Mouse (Mus musculus) hindbrain, embryonic 15.5 days (tissue): ENCODE measurements around the gene Gm49405. TPM values are rescaled to one million over a fixed set of nuclear protein-coding genes. Genes with fewer than 3 reads are reported as not detected.

Experiments
- ATAC-seq: fragments of 200-750 bp; cut with Nextera tagmentation; 2 replicates; pipeline ENCODE4 v1.8.0; 2017; ENCODE audit warnings: low read depth, moderate number of reproducible peaks, moderate TSS enrichment; ENCODE audit not compliant: low FRiP score
- H3K27ac ChIP-seq: fragments of 300-500 bp; sonication (generic); replicated peaks from 2 replicates; pipeline ENCODE4 v1.5.1; 2015; ENCODE audit warnings: mild to moderate bottlenecking, inconsistent platforms
- H3K27me3 ChIP-seq: fragments of 300-500 bp; sonication (generic); 2 replicates; pipeline ENCODE4 v1.6.1; 2015; ENCODE audit warnings: control low read depth, inconsistent platforms
- H3K36me3 ChIP-seq: fragments of 300-500 bp; sonication (generic); 2 replicates; pipeline ENCODE4 v1.6.1; 2015; ENCODE audit warnings: control low read depth, inconsistent platforms
- H3K4me1 ChIP-seq: fragments of 300-500 bp; sonication (generic); replicated peaks from 2 replicates; pipeline ENCODE4 v1.6.1; 2015; ENCODE audit warnings: control low read depth, inconsistent platforms
- H3K4me2 ChIP-seq: fragments of 300-500 bp; sonication (generic); 2 replicates; pipeline ENCODE4 v1.6.1; 2015; ENCODE audit warnings: moderate library complexity, mild to moderate bottlenecking, inconsistent platforms
- H3K4me3 ChIP-seq: fragments of 300-500 bp; sonication (generic); 2 replicates; pipeline ENCODE4 v1.5.1; 2015; ENCODE audit warnings: mild to moderate bottlenecking, inconsistent platforms
- H3K9ac ChIP-seq: fragments of 300-500 bp; sonication (generic); 2 replicates; pipeline ENCODE4 v1.6.1; 2015; ENCODE audit warnings: inconsistent platforms
- H3K9me3 ChIP-seq: fragments of 300-500 bp; sonication (generic); 2 replicates; pipeline ENCODE4 v1.6.1; 2016; ENCODE audit warnings: control low read depth, inconsistent platforms
- WGBS: fragments of 180-500 bp; shearing (Covaris S2); methylation state at CpG from one replicate; pipeline ENCODE4 v1.1.7; 2015; 5-methylcytosine and 5-hydroxymethylcytosine counted together
- polyA plus RNA-seq: library from polyadenylated mRNA; unstranded; fragments of >200 nt; fragmentation: Nextera tagmentation; extraction: Ambion mirVana; gene quantifications from 2 replicates; pipeline ENCODE4 v1.2.1, GENCODE M21; 2015

Gm49405 gene
- polyA plus RNA-seq, 1 experiment from 2014 or later, result 5.5 TPM

- no peak within 1 kb of the TSS for H3K4me3 ChIP-seq
- H3K27ac ChIP-seq, result no peak within 1 kb of the TSS
- no peak for ATAC-seq
- 90% methylated on average over 1 of the region's 1 CpGs for WGBS
- H3K4me2 ChIP-seq, result no peak within 1 kb of the TSS
- no peaks in the 10 kb centered on the region for H3K27me3 ChIP-seq
- peaks cover 24% of the 10 kb centered on the region for H3K4me1 ChIP-seq
- H3K9ac ChIP-seq, result no peak within 1 kb of the TSS
- peaks cover 23% of the 10 kb centered on the region for H3K36me3 ChIP-seq
- H3K9me3 ChIP-seq, result no peaks in the 10 kb centered on the region
Observed at GRCm38 (mm10) chr19:4003112-4003511, 2.7 kb downstream of the Gm49405 start, which contains the start of gene Doc2g. TSS of gene Doc2g (plus strand) at chr19:4003313.

DNA sequence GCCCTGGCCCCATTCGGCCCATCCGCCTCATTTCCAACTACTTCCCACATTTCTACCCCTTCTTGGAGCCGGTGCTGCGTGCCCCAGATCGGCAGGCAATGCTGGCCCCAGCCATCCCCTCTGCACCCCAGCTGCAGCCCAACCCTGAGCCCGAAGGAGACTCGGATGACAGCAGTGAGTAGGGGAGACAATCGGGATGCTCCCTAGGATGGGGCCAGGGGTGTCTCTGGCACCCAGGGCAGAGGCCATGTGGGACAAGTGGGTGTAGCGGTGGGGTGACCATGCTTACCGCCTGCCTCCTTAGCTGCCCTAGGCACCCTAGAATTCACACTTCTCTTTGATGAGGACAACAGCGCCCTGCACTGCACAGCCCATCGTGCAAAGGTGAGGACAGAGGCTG is 3.2 kb downstream of the Gm49405 start:
- no peak overlapping the region for H3K4me2 ChIP-seq
- no peaks in the 10 kb centered on the region for H3K27me3 ChIP-seq
- no peaks in the 10 kb centered on the region for H3K9me3 ChIP-seq
- no peak for ATAC-seq
- peaks cover 28% of the 10 kb centered on the region for H3K36me3 ChIP-seq
- no peak overlapping the region for H3K27ac ChIP-seq
- H3K9ac ChIP-seq, result no peak overlapping the region
- 83% methylated on average over 12 of the region's 12 CpGs for WGBS
- peaks cover 24% of the 10 kb centered on the region for H3K4me1 ChIP-seq
- H3K4me3 ChIP-seq, result no peak overlapping the region

DNA sequence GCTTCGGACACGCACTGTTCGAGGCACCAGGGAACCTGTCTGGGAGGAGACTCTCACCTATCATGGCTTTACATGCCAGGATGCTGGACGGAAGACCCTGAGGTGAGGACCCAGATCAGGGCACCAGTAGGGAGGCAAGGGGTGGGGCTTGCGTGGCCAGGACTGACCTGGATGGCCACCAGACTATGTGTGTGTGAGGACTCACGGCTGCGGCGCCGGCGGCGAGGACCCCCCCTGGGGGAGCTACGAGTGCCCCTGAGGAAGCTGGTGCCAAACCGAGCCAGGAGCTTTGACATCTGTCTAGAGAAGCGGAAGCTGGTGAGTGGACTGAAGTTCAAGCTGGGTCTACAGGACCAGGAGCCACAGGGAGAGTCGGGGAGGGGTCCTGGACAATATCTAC is 3.9 kb downstream of the Gm49405 start:
- no peak overlapping the region for H3K4me2 ChIP-seq
- peaks cover 33% of the 10 kb centered on the region for H3K36me3 ChIP-seq
- peaks cover 19% of the 10 kb centered on the region for H3K4me1 ChIP-seq
- H3K4me3 ChIP-seq, result no peak overlapping the region
- H3K9me3 ChIP-seq, result no peaks in the 10 kb centered on the region
- 83% methylated on average over 15 of the region's 15 CpGs for WGBS
- H3K9ac ChIP-seq, result no peak overlapping the region
- H3K27ac ChIP-seq, result no peak overlapping the region
- ATAC-seq, result no peak
- H3K27me3 ChIP-seq, result no peaks in the 10 kb centered on the region

DNA sequence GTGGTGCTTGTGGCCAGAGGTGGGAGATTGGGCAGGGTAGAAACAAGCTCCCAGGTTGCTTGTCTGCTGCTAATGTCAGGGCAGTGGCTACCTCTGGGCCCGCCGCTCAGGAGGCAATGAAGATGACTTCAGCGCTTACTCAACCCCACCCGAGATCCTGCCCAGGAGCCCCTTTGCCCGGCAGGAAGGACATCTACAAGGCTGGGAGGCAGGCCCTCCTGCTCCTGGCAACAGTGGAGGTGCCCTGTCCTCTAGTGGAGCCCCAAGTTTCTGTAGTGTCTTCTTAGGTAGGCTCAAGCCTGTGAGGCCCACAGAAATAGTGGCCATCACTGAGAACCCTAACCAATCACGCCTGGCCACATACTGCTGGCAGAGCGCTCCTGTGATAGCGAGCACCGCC is 4.7 kb downstream of the Gm49405 start:
- Histone ChIP-seq H3K9me3 (no peaks in the 10 kb centered on the region), H3K4me3 (no peak overlapping the region), H3K36me3 (peaks cover 38% of the 10 kb centered on the region), H3K27ac (no peak overlapping the region), H3K9ac (no peak overlapping the region), H3K4me1 (peaks cover 12% of the 10 kb centered on the region), H3K4me2 (no peak overlapping the region), H3K27me3 (no peaks in the 10 kb centered on the region)
- 94% methylated on average over 9 of the region's 9 CpGs for WGBS
- no peak for ATAC-seq

- 94% methylated on average over 8 of the region's 8 CpGs for WGBS
- no peak overlapping the region for H3K27ac ChIP-seq
- H3K9me3 ChIP-seq, result no peaks in the 10 kb centered on the region
- no peak overlapping the region for H3K9ac ChIP-seq
- no peak overlapping the region for H3K4me3 ChIP-seq
- H3K4me2 ChIP-seq, result no peak overlapping the region
- ATAC-seq, result no peak
- peaks cover 38% of the 10 kb centered on the region for H3K36me3 ChIP-seq
- peaks cover 12% of the 10 kb centered on the region for H3K4me1 ChIP-seq
- H3K27me3 ChIP-seq, result no peaks in the 10 kb centered on the region
Observed at GRCm38 (mm10) chr19:4005971-4006370, 5.5 kb downstream of the Gm49405 start.

- no peaks in the 10 kb centered on the region for H3K27me3 ChIP-seq
- H3K4me3 ChIP-seq, result no peak overlapping the region
- no peak overlapping the region for H3K9ac ChIP-seq
- WGBS, result 92% methylated on average over 5 of the region's 5 CpGs
- no peak for ATAC-seq
- H3K36me3 ChIP-seq, result peaks cover 34% of the 10 kb centered on the region
- no peaks in the 10 kb centered on the region for H3K9me3 ChIP-seq
- no peak overlapping the region for H3K27ac ChIP-seq
- H3K4me2 ChIP-seq, result no peak overlapping the region
- H3K4me1 ChIP-seq, result peaks cover 12% of the 10 kb centered on the region
Observed at GRCm38 (mm10) chr19:4011086-4011485, 10.7 kb downstream of the Gm49405 start.

- Histone ChIP-seq H3K9me3 (no peaks in the 10 kb centered on the region), H3K4me3 (peak within 1 kb of the TSS; percentile 84), H3K4me2 (peak within 1 kb of the TSS; percentile 69), H3K27me3 (no peaks in the 10 kb centered on the region), H3K27ac (peak within 1 kb of the TSS; percentile 81), H3K36me3 (peaks cover 21% of the 10 kb centered on the region), H3K4me1 (peaks cover 12% of the 10 kb centered on the region), H3K9ac (peak within 1 kb of the TSS; percentile 80)
- WGBS, result under 1% methylated on average over 45 of the region's 45 CpGs
- peak; percentile 99 for ATAC-seq
Observed at GRCm38 (mm10) chr19:4012432-4013022, 12.1 kb downstream of the Gm49405 start, which contains the start of gene Ndufv1. TSS of gene Ndufv1 (minus strand) at chr19:4012806.

DNA sequence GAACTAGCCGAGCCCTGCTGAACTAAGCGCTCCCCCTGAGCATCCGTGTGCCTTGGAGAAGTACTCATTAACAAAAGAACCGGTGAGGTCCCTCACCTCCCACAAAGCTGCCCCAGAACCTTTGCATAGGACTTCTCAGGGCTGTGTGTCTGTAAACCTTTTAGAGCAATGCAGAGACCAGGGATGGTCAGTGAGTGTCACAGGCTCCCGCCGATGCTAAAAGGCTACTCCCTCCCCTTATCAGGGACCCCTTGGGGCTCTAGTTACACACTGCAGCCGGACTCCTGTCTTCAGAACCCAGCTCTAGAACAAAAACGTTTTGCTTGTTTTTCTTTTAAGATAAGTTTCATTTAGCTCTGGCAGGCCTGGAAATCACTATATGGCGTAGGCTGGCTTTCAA is 12.6 kb downstream of the Gm49405 start:
- no peak overlapping the region; the same call in 1 of the 2 replicates for H3K9ac ChIP-seq
- peak overlapping the region; percentile 84 for H3K4me3 ChIP-seq
- H3K36me3 ChIP-seq, result peaks cover 15% of the 10 kb centered on the region
- peaks cover 12% of the 10 kb centered on the region for H3K4me1 ChIP-seq
- 19% methylated on average over 9 of the region's 9 CpGs for WGBS
- no peaks in the 10 kb centered on the region for H3K9me3 ChIP-seq
- H3K27me3 ChIP-seq, result no peaks in the 10 kb centered on the region
- no peak overlapping the region for H3K27ac ChIP-seq
- peak overlapping the region; percentile 49 for H3K4me2 ChIP-seq
- no peak for ATAC-seq

DNA sequence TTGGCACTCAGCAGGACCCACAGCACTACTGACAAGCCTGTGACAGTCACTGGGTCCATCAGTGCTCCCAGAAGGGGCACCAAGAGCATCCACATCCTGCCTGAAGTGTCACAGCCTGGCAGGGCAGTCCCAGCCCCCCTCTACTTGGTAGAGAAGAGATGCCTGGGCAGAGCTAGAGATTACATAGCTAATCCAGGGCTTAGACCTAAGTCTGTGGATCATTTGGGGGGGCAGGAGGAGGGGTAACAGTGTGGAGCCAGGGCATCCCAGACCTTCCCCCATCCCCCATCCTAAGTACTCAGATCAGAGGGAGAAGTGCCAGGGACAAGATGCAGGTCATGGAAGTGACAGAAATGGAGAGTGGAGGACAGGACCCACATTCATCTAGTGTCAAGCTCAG is 14.4 kb downstream of the Gm49405 start:
- Histone ChIP-seq H3K36me3 (peaks cover 1% of the 10 kb centered on the region; the same call in 1 of the 2 replicates), H3K27me3 (no peaks in the 10 kb centered on the region), H3K9me3 (no peaks in the 10 kb centered on the region), H3K9ac (no peak overlapping the region), H3K4me1 (peaks cover 21% of the 10 kb centered on the region), H3K4me3 (no peak overlapping the region), H3K4me2 (no peak overlapping the region), H3K27ac (no peak overlapping the region)
- ATAC-seq, result no peak

- Histone ChIP-seq H3K27ac (no peak overlapping the region), H3K9ac (no peak overlapping the region), H3K27me3 (no peaks in the 10 kb centered on the region), H3K4me3 (no peak overlapping the region), H3K9me3 (no peaks in the 10 kb centered on the region), H3K36me3 (no peaks in the 10 kb centered on the region), H3K4me2 (no peak overlapping the region), H3K4me1 (peaks cover 21% of the 10 kb centered on the region)
- 56% methylated on average over 5 of the region's 5 CpGs for WGBS
- ATAC-seq, result no peak
Observed at GRCm38 (mm10) chr19:4015635-4016034, 15.2 kb downstream of the Gm49405 start.

GRCm38 (mm10) chr19:4017921-4018587 is 17.6 kb downstream of the Gm49405 start:
- Histone ChIP-seq H3K27me3 (no peaks in the 10 kb centered on the region), H3K4me2 (no peak overlapping the region), H3K9me3 (no peaks in the 10 kb centered on the region), H3K4me3 (no peak overlapping the region), H3K27ac (no peak overlapping the region), H3K36me3 (no peaks in the 10 kb centered on the region), H3K9ac (no peak overlapping the region), H3K4me1 (peaks cover 8% of the 10 kb centered on the region; the same call in 1 of the 2 replicates)
- WGBS, result 76% methylated on average over 10 of the region's 10 CpGs
- ATAC-seq, result no peak

- no peak overlapping the region for H3K9ac ChIP-seq
- 25% methylated on average over 18 of the region's 18 CpGs for WGBS
- H3K27me3 ChIP-seq, result no peaks in the 10 kb centered on the region
- H3K4me2 ChIP-seq, result no peak overlapping the region; the same call in 1 of the 2 replicates
- no peaks in the 10 kb centered on the region for H3K9me3 ChIP-seq
- no peaks in the 10 kb centered on the region for H3K36me3 ChIP-seq
- ATAC-seq, result peak; percentile 86
- no peak overlapping the region for H3K27ac ChIP-seq
- H3K4me1 ChIP-seq, result peaks cover 8% of the 10 kb centered on the region; the same call in 1 of the 2 replicates
- no peak overlapping the region for H3K4me3 ChIP-seq
Observed at GRCm38 (mm10) chr19:4018743-4019583, 18.5 kb downstream of the Gm49405 start.
